Mouse (Mus musculus): ENCODE measurements around the gene Syt17. TPM values are rescaled to one million over a fixed set of nuclear protein-coding genes. Genes with fewer than 3 reads are reported as not detected.
A peak's percentile ranks its signal among the peaks of the same experiment; 100 is the strongest.

Syt17 gene
- polyA plus RNA-seq, 2 experiments, result 0.13 TPM

GRCm38 (mm10) chr7:118369705-118370104, 78.3 kb downstream of the Syt17 start:
- H3K4me1 ChIP-seq (replicated peaks; ENCODE audit: control insufficient read depth in 2 of 2, insufficient read depth in 2 of 2, low read length in 1 of 2), result no peaks in the 10 kb centered on the region
- WGBS (ENCODE audit: insufficient replicate concordance), result 49% methylated on average over 2 of the region's 2 CpGs
- H3K27ac ChIP-seq, result no peak overlapping the region
- no peak overlapping the region for H3K4me2 ChIP-seq (ENCODE audit: low read depth)
- H3K27me3 ChIP-seq (ENCODE audit: control insufficient read depth, insufficient read depth, low read length), result no peaks in the 10 kb centered on the region
- TF ChIP-seq CTCF (IDR thresholded peaks at IDR 0.05; ENCODE audit: low read depth) (no peak), EP300 (IDR thresholded peaks at IDR 0.05; ENCODE audit: low read depth) (no peak)
- H3K36me3 ChIP-seq (replicated peaks; ENCODE audit: control insufficient read depth, insufficient read depth, low read depth), result no peaks in the 10 kb centered on the region
- no peak for ATAC-seq (ENCODE audit: insufficient read depth)
- no peak for DNase-seq (ENCODE audit: low read depth in 3 of 3, low spot score in 3 of 3)
- no peak overlapping the region for H3K4me3 ChIP-seq (ENCODE audit: insufficient read depth in 1 of 2, low read depth in 2 of 2, low read length in 2 of 2)
- no peak overlapping the region for H3K9ac ChIP-seq (replicated peaks)
- no peaks in the 10 kb centered on the region for H3K9me3 ChIP-seq (ENCODE audit: control insufficient read depth, low read length)

- Histone ChIP-seq H3K9ac (replicated peaks) (no peak overlapping the region), H3K27ac (no peak overlapping the region), H3K4me3 (ENCODE audit: insufficient read depth in 1 of 2, low read depth in 2 of 2, low read length in 2 of 2) (no peak overlapping the region), H3K4me1 (replicated peaks; ENCODE audit: control insufficient read depth in 2 of 2, insufficient read depth in 2 of 2, low read length in 1 of 2) (no peaks in the 10 kb centered on the region), H3K27me3 (ENCODE audit: control insufficient read depth, insufficient read depth, low read length) (no peaks in the 10 kb centered on the region), H3K4me2 (ENCODE audit: low read depth) (no peak overlapping the region), H3K36me3 (replicated peaks; ENCODE audit: control insufficient read depth, insufficient read depth, low read depth) (no peaks in the 10 kb centered on the region), H3K9me3 (ENCODE audit: control insufficient read depth, low read length) (no peaks in the 10 kb centered on the region)
- WGBS (ENCODE audit: insufficient replicate concordance), result 41% methylated on average over 3 of the region's 3 CpGs
- TF ChIP-seq CTCF (IDR thresholded peaks at IDR 0.05; ENCODE audit: low read depth) (no peak), EP300 (IDR thresholded peaks at IDR 0.05; ENCODE audit: low read depth) (no peak)
- ATAC-seq (ENCODE audit: insufficient read depth) (no peak), DNase-seq (ENCODE audit: low read depth in 3 of 3, low spot score in 3 of 3) (no peak)
Measured at GRCm38 (mm10) chr7:118365902-118366301, 82.1 kb downstream of the Syt17 start.

DNA sequence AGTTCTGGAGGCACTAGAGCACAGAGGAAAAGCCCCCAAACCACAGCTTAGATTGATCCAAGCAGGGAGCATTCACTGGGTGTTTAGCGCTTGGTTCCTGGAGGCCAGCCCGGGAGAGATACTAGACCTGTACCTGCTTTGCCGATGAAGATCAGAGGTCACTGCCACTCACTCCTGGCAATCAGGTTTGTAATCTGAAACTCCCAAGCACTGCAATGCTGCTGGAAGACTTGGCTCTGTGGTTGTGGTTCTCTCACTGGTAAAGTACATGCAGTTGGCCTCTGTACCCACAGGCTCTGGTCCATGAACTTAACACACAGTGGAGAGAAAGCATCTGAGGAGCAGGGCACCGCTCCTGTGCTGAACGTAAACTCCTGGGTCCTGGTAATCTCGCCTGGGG, 82.8 kb downstream of the Syt17 start:
- Histone ChIP-seq H3K36me3 (replicated peaks; ENCODE audit: control insufficient read depth, insufficient read depth, low read depth) (no peaks in the 10 kb centered on the region), H3K27me3 (ENCODE audit: control insufficient read depth, insufficient read depth, low read length) (no peaks in the 10 kb centered on the region), H3K4me2 (ENCODE audit: low read depth) (no peak overlapping the region), H3K4me3 (ENCODE audit: insufficient read depth in 1 of 2, low read depth in 2 of 2, low read length in 2 of 2) (no peak overlapping the region), H3K9ac (replicated peaks) (no peak overlapping the region), H3K4me1 (replicated peaks; ENCODE audit: control insufficient read depth in 2 of 2, insufficient read depth in 2 of 2, low read length in 1 of 2) (no peaks in the 10 kb centered on the region), H3K27ac (no peak overlapping the region), H3K9me3 (ENCODE audit: control insufficient read depth, low read length) (no peaks in the 10 kb centered on the region)
- DNase-seq (ENCODE audit: low read depth in 3 of 3, low spot score in 3 of 3), result no peak
- TF ChIP-seq CTCF (IDR thresholded peaks at IDR 0.05; ENCODE audit: low read depth) (no peak), EP300 (IDR thresholded peaks at IDR 0.05; ENCODE audit: low read depth) (no peak)
- ATAC-seq (ENCODE audit: insufficient read depth), result no peak
- WGBS (ENCODE audit: insufficient replicate concordance), result 52% methylated on average over 6 of the region's 6 CpGs

- no peak for ATAC-seq (ENCODE audit: insufficient read depth)
- no peak for DNase-seq (ENCODE audit: low read depth in 3 of 3, low spot score in 3 of 3)
- Histone ChIP-seq H3K4me3 (ENCODE audit: insufficient read depth in 1 of 2, low read depth in 2 of 2, low read length in 2 of 2) (no peak overlapping the region), H3K9ac (replicated peaks) (no peak overlapping the region), H3K36me3 (replicated peaks; ENCODE audit: control insufficient read depth, insufficient read depth, low read depth) (no peaks in the 10 kb centered on the region), H3K9me3 (ENCODE audit: control insufficient read depth, low read length) (no peaks in the 10 kb centered on the region), H3K27me3 (ENCODE audit: control insufficient read depth, insufficient read depth, low read length) (no peaks in the 10 kb centered on the region), H3K27ac (no peak overlapping the region), H3K4me2 (ENCODE audit: low read depth) (no peak overlapping the region), H3K4me1 (replicated peaks; ENCODE audit: control insufficient read depth in 2 of 2, insufficient read depth in 2 of 2, low read length in 1 of 2) (no peaks in the 10 kb centered on the region)
- WGBS (ENCODE audit: insufficient replicate concordance), result 38% methylated on average over 7 of the region's 7 CpGs
- TF ChIP-seq EP300 (IDR thresholded peaks at IDR 0.05; ENCODE audit: low read depth), result no peak
- TF ChIP-seq CTCF (IDR thresholded peaks at IDR 0.05; ENCODE audit: low read depth), result peak; percentile 42; the same call in 1 of the 2 replicates
Measured at GRCm38 (mm10) chr7:118364353-118365007, 83.5 kb downstream of the Syt17 start.

- no peaks in the 10 kb centered on the region for H3K27me3 ChIP-seq (ENCODE audit: control insufficient read depth, insufficient read depth, low read length)
- H3K36me3 ChIP-seq (replicated peaks; ENCODE audit: control insufficient read depth, insufficient read depth, low read depth), result no peaks in the 10 kb centered on the region
- TF ChIP-seq EP300 (IDR thresholded peaks at IDR 0.05; ENCODE audit: low read depth) (no peak), CTCF (IDR thresholded peaks at IDR 0.05; ENCODE audit: low read depth) (no peak)
- DNase-seq (ENCODE audit: low read depth in 3 of 3, low spot score in 3 of 3) (no peak), ATAC-seq (ENCODE audit: insufficient read depth) (no peak)
- no peak overlapping the region for H3K9ac ChIP-seq (replicated peaks)
- no peaks in the 10 kb centered on the region for H3K9me3 ChIP-seq (ENCODE audit: control insufficient read depth, low read length)
- WGBS (ENCODE audit: insufficient replicate concordance), result 70% methylated on average over 6 of the region's 6 CpGs
- no peak overlapping the region for H3K4me2 ChIP-seq (ENCODE audit: low read depth)
- no peaks in the 10 kb centered on the region for H3K4me1 ChIP-seq (replicated peaks; ENCODE audit: control insufficient read depth in 2 of 2, insufficient read depth in 2 of 2, low read length in 1 of 2)
- H3K27ac ChIP-seq, result no peak overlapping the region
- no peak overlapping the region for H3K4me3 ChIP-seq (ENCODE audit: insufficient read depth in 1 of 2, low read depth in 2 of 2, low read length in 2 of 2)
Measured at GRCm38 (mm10) chr7:118363587-118364233, 84.3 kb downstream of the Syt17 start.
